22 mouse cellular contexts compared by ENCODE assay signal in the genomic region with DNA sequence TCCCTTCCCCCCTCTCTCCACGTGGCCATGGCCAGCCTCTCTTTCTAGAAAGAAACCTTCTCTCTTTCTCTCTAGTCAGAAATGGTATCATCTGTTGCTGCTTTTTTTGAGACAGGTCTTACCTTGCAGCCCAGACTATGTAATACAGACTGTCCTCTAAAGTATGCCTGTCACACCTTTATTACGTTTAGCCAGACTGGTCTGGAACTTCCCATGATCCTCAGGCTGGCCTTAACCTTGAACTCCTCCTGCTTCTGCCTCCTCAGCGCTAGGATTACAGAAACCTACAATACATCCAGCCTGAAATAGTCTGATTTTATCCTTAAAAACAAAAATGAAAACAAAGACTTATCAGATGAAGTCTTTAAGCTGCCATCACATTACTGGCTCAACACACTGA. TPM values are rescaled to one million over a fixed set of nuclear protein-coding genes. Genes with fewer than 3 reads are reported as not detected.
DNase-seq lines count a peak whose midpoint lies in the region; ATAC-seq and TF ChIP-seq lines count a peak whose summit lies in the region.
"Had no signal": no experiment of that assay in that cellular context is flagged by ENCODE, and none has a peak within 500 bp of the region (broad histone marks: within the 10 kb centered on the region; RNA-seq: fewer than 3 reads in every experiment).

No protein-coding gene starts in this region.

- H3K27ac ChIP-seq in ES-Bruce4 (ENCODE audit: insufficient read depth, low read length): peak overlapping the region; percentile 64
- no peak overlapping the region for H3K27ac ChIP-seq in liver, postnatal 0 days (ENCODE audit: low read depth)
- no peak overlapping the region for H3K27ac ChIP-seq in midbrain, embryonic 11.5 days (ENCODE audit: low read depth, low read length)
- H3K27ac ChIP-seq: embryonic facial prominence, embryonic 10.5 days; embryonic facial prominence, embryonic 12.5 days; forebrain, embryonic 13.5 days; forebrain, embryonic 15.5 days had no signal

- H3K9ac ChIP-seq in ES-Bruce4 (ENCODE audit: low read depth, poor library complexity, severe bottlenecking): peak overlapping the region; percentile 40; the same call in 1 of the 2 replicates
- H3K9ac ChIP-seq in liver, postnatal 0 days (replicated peaks): no peak overlapping the region
- no peak overlapping the region for H3K9ac ChIP-seq in midbrain, embryonic 11.5 days (ENCODE audit: low read length)
- H3K9ac ChIP-seq: embryonic facial prominence, embryonic 12.5 days; forebrain, embryonic 13.5 days; forebrain, embryonic 15.5 days; forebrain, postnatal 0 days had no signal

- H3K4me2 ChIP-seq in liver, postnatal 0 days (ENCODE audit: low read depth, low read length): no peak overlapping the region
- no peak overlapping the region for H3K4me2 ChIP-seq in midbrain, embryonic 11.5 days
- H3K4me2 ChIP-seq: embryonic facial prominence, embryonic 12.5 days; forebrain, embryonic 13.5 days; forebrain, embryonic 15.5 days had no signal

- DNase-seq in ES-CJ7 (ENCODE audit: low read depth, low spot score) (peak; percentile 57), R1 (ENCODE audit: low read depth, low spot score) (peak; percentile 65)
- DNase-seq in spleen, postnatal 36 days (ENCODE audit: low spot score in 2 of 2): no peak
- no peak for DNase-seq in liver, postnatal 0 days
- DNase-seq in midbrain, embryonic 11.5 days (ENCODE audit: low spot score, missing footprints): no peak
- DNase-seq: adrenal gland, adult 8-10 months; adrenal gland, postnatal 14 days; adrenal gland, postnatal 36 days; cerebellum, adult 11-12 months; cerebellum, adult 2 months; cerebellum, adult 9-10 months; cerebellum, postnatal 10 days; cerebellum, postnatal 25 days; forebrain, postnatal 0 days had no signal

- no peaks in the 10 kb centered on the region for H3K9me3 ChIP-seq in ES-Bruce4 (replicated peaks; ENCODE audit: control insufficient read depth, insufficient read depth, low read length, poor library complexity, severe bottlenecking)
- no peaks in the 10 kb centered on the region for H3K9me3 ChIP-seq in liver, postnatal 0 days (ENCODE audit: low read length)
- H3K9me3 ChIP-seq in midbrain, embryonic 11.5 days (ENCODE audit: control insufficient read depth, low read length): no peaks in the 10 kb centered on the region
- H3K9me3 ChIP-seq: embryonic facial prominence, embryonic 10.5 days; embryonic facial prominence, embryonic 12.5 days; forebrain, embryonic 13.5 days; forebrain, embryonic 15.5 days; G1E had no signal

- TF ChIP-seq CTCF in ES-Bruce4 (IDR thresholded peaks at IDR 0.05; ENCODE audit: low read depth, low read length): no peak
- no peak for TF ChIP-seq CTCF in liver, postnatal 0 days (IDR thresholded peaks at IDR 0.05; ENCODE audit: low read depth)

- no peak overlapping the region for H3K4me3 ChIP-seq in ES-Bruce4 (ENCODE audit: low read depth, low read length)
- H3K4me3 ChIP-seq in liver, postnatal 0 days (ENCODE audit: low read depth, low read length): no peak overlapping the region
- no peak overlapping the region for H3K4me3 ChIP-seq in midbrain, embryonic 11.5 days (ENCODE audit: low read depth, low read length)
- H3K4me3 ChIP-seq: embryonic facial prominence, embryonic 10.5 days; embryonic facial prominence, embryonic 12.5 days; forebrain, embryonic 13.5 days; forebrain, embryonic 15.5 days had no signal

- no peak for TF ChIP-seq POLR2A in ES-Bruce4 (IDR thresholded peaks at IDR 0.05; ENCODE audit: insufficient read depth, low read length)

- no peak for ATAC-seq in liver, postnatal 0 days
- no peak for ATAC-seq in midbrain, embryonic 11.5 days (ENCODE audit: low FRiP score)
- ATAC-seq: activated CD4-positive, CD25-positive, alpha-beta regulatory T cell, adult 4 months; forebrain, embryonic 13.5 days; forebrain, embryonic 15.5 days; forebrain, postnatal 0 days; Patski had no signal

- no peaks in the 10 kb centered on the region for H3K27me3 ChIP-seq in ES-Bruce4 (ENCODE audit: control insufficient read depth, insufficient read depth, low read length, poor library complexity, severe bottlenecking)
- no peaks in the 10 kb centered on the region for H3K27me3 ChIP-seq in liver, postnatal 0 days (ENCODE audit: insufficient read depth, low read length)
- no peaks in the 10 kb centered on the region for H3K27me3 ChIP-seq in midbrain, embryonic 11.5 days (ENCODE audit: control insufficient read depth, insufficient read depth, low read length)
- H3K27me3 ChIP-seq: embryonic facial prominence, embryonic 12.5 days; forebrain, embryonic 13.5 days; forebrain, embryonic 15.5 days; Patski had no signal

- H3K4me1 ChIP-seq in ES-Bruce4 (ENCODE audit: control insufficient read depth, insufficient read depth, low read length): peaks cover 11% of the 10 kb centered on the region
- H3K4me1 ChIP-seq in liver, postnatal 0 days (ENCODE audit: insufficient read depth): no peaks in the 10 kb centered on the region
- no peaks in the 10 kb centered on the region for H3K4me1 ChIP-seq in midbrain, embryonic 11.5 days (ENCODE audit: control insufficient read depth, insufficient read depth, low read length)
- H3K4me1 ChIP-seq: embryonic facial prominence, embryonic 10.5 days; embryonic facial prominence, embryonic 12.5 days; forebrain, embryonic 13.5 days; forebrain, embryonic 15.5 days had no signal

- 76% methylated on average over 3 of the region's 3 CpGs for WGBS in liver, postnatal 0 days (ENCODE audit: insufficient replicate concordance)
- 85% methylated on average over 3 of the region's 3 CpGs for WGBS in midbrain, embryonic 11.5 days

- TF ChIP-seq EP300 in ES-Bruce4 (IDR thresholded peaks at IDR 0.05; ENCODE audit: insufficient read depth, low read depth, low read length): no peak
- TF ChIP-seq EP300 in liver, postnatal 0 days (IDR thresholded peaks at IDR 0.05; ENCODE audit: low read depth): no peak

- peaks cover 3% of the 10 kb centered on the region for H3K36me3 ChIP-seq in ES-Bruce4 (ENCODE audit: control insufficient read depth, insufficient read depth, low read length, poor library complexity, severe bottlenecking)
- H3K36me3 ChIP-seq in liver, postnatal 0 days (replicated peaks; ENCODE audit: insufficient read depth, low read length): peaks cover 4% of the 10 kb centered on the region; the same call in 1 of the 2 replicates
- no peaks in the 10 kb centered on the region for H3K36me3 ChIP-seq in midbrain, embryonic 11.5 days (ENCODE audit: control insufficient read depth, insufficient read depth, low read length)
- H3K36me3 ChIP-seq: embryonic facial prominence, embryonic 12.5 days; forebrain, embryonic 15.5 days had no signal

RNA-seq across cellular contexts. Expression of gene Ism2, which starts 19.7 kb away (rescaled TPM):
- polyA plus RNA-seq in ES-Bruce4 (2011; ENCODE audit: insufficient read depth, insufficient read length, low read depth, missing spikeins): 5.5 and 5.9 TPM in 2 replicates
- 0.08 and 0.17 TPM in 2 replicates for polyA plus RNA-seq in liver, postnatal 0 days (2015; fragmentation: Nextera tagmentation; extraction: Ambion mirVana)
- 0.52 and 0.53 TPM in 2 replicates for polyA plus RNA-seq in midbrain, embryonic 11.5 days (2014; fragmentation: Nextera tagmentation; extraction: Ambion mirVana)
- polyA plus RNA-seq: activated CD4-positive, CD25-positive, alpha-beta regulatory T cell, adult 4 months; G1E had no signal

RNA-seq across cellular contexts. Expression of gene Ahsa1, which starts 53.0 kb away (rescaled TPM):
- 195 and 198 TPM in 2 replicates for polyA plus RNA-seq in ES-Bruce4 (2011; ENCODE audit: insufficient read depth, insufficient read length, low read depth, missing spikeins)
- polyA plus RNA-seq in liver, postnatal 0 days (2015; fragmentation: Nextera tagmentation; extraction: Ambion mirVana): 89.4 and 91.5 TPM in 2 replicates
- 215 and 230 TPM in 2 replicates for polyA plus RNA-seq in midbrain, embryonic 11.5 days (2014; fragmentation: Nextera tagmentation; extraction: Ambion mirVana)

RNA-seq across cellular contexts. Expression of gene Vipas39, which starts 53.2 kb away (rescaled TPM):
- polyA plus RNA-seq in ES-Bruce4 (2011; ENCODE audit: insufficient read depth, insufficient read length, low read depth, missing spikeins): 31.0 and 33.8 TPM in 2 replicates
- polyA plus RNA-seq in liver, postnatal 0 days (2015; fragmentation: Nextera tagmentation; extraction: Ambion mirVana): 8.2 and 8.9 TPM in 2 replicates
- polyA plus RNA-seq in midbrain, embryonic 11.5 days (2014; fragmentation: Nextera tagmentation; extraction: Ambion mirVana): 59.6 and 64.5 TPM in 2 replicates

Comparison
In these comparisons a context has a peak if more than half of its experiments do, and no peak if none do; other contexts are left out.
1. DNase-seq: peak in ES-CJ7 (single experiment) and R1 (single experiment); none in spleen, postnatal 36 days (0 of 2), liver, postnatal 0 days (single experiment) and midbrain, embryonic 11.5 days (single experiment).